Mouse (Mus musculus) adrenal gland, adult 10 weeks (tissue): ENCODE results near the gene Cd86. TPM values are rescaled to one million over a fixed set of nuclear protein-coding genes. Genes with fewer than 3 reads are reported as not detected.

ENCODE experiments used
- polyA plus RNA-seq: library from polyadenylated mRNA; stranded (reverse); fragments of 350-450 nt; fragmentation: Illumina TruSeq; extraction: RNeasy Lipid Tissue Mini Kit (QIAGEN cat#74804); gene quantifications from one replicate; pipeline ENCODE4 v1.2.3, GENCODE M21; 2014; ENCODE audit warnings: low read depth, low replicate concordance

The Cd86 gene
- polyA plus RNA-seq: 5.6 TPM

DNA sequence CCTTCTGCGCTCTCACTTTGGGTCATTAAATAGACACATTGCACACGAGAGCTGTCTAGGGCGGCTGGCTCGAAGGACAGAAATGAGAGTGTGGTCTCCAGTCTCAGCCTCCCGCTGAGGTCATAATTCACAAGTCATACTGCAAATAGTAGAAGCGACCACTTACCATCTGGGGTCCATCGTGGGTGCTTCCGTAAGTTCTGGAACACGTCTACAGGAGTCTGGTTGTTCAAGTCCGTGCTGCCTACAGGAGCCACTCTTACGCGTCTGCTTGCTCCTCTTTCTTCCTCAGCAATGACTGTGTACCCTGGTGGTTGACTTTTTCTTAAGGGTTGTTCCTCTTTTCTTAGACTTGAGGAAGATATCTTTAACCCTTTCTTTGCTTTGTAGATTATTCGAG, at the start of gene Cd86:
TSS of gene Cd86 (minus strand) at position 300 of the 400 bp plus-strand sequence.

DNA sequence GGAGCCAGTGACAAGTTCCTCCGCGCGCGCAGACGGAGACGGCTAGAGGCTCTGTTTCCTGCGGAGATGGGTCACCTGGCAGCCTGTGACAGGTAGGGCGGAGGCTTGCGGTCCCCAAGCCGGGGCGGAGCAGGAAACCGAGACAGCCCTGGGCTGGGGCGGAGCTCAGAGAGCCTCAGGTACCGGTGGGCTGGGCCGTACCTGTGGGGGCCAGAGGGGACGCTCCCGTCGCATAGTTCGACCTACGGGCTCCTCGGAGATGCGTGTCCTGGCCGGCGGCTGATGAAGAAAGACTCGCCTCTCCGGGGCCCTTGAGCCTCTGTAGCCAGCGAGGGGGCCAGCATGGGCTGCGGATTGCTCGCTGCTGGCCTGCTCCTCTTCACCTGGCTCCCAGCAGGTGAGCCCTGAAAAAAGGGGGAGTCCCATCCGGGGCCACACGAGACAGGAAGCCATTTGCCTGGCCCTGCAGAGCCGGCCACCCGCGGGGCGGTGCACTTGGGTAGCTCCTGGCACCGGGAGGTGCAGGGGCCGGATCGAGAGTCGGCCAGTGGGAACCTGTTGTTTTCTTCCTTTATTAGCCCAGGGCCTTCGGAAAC, 28.0 kb upstream of the Cd86 start, which contains the start of gene Ildr1:
TSS of gene Ildr1 (plus strand) at position 161 of the 596 bp plus-strand sequence.

DNA sequence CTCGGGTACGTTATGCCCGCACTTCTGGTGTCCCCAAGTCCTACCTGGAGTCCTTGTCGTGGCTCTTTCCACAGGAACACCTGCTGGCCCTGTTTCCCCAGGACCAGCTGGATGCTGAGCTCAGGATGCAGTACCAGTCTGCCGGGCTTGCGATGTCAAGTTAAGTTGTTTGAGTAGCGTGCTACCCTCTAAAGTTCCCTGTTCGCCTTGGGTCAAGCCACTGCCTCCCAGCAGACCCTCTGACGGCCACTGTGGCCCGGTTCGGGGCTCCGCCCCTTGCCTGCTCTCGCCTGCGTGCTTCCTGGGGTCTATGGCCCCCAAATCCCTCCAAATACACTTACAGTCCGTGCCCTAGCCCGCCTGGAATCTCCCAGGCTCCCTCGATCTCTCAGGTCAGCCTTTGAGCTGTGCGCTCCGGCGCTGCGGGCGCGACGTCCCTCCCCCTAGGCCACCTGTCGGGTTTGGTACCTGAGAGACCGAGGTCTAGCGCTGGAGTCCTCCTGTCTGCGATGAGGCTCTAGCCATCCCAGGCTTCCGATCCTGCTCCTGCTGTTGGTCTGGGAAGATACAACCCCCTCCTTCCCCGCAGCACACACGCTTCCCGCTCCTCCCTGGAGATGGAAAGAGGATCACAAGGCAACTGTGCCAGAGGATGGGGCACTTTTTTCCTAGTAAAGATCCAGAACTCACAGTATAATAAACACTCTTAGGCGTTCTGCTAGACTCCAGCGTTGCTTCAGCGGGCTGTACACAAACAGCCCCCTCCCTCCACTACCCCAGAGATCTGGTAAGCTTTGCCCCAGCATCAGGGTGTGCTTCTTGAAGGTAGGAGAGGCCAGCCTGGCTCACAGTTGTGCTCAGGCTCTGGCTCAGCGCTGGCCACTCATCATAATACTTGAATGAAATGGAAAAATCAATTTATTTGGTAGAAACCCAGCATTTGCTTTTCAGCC, 104.2 kb downstream of the Cd86 start, which contains the start of gene Casr:
TSS of gene Casr (minus strand) at position 756 of the 953 bp plus-strand sequence.

Other genes with a start within 250 kb of the Cd86 start
- not detected for gene Stfa3, start 210.7 kb downstream of the Cd86 start, polyA plus RNA-seq
- gene Casr, start 103.9 kb downstream of the Cd86 start, polyA plus RNA-seq: not detected
- not detected for gene Ildr1, start 27.9 kb upstream of the Cd86 start, polyA plus RNA-seq
- 12.5 TPM for gene Slc15a2, start 118.9 kb upstream of the Cd86 start, polyA plus RNA-seq
- 66.3 TPM for gene Iqcb1, start 162.3 kb upstream of the Cd86 start, polyA plus RNA-seq
- gene Eaf2, start 208.9 kb upstream of the Cd86 start, polyA plus RNA-seq: 2.1 TPM
- gene Golgb1, start 209.1 kb upstream of the Cd86 start, polyA plus RNA-seq: 60.5 TPM